Mouse (Mus musculus) ES-E14 (cell line): ENCODE data around the gene Lin37.

Experiments used
- HCFC1 ChIP-seq: IDR thresholded peaks from 2 replicates; pipeline ENCODE4 v1.6.1; 2012; ENCODE audit warnings: low read length, inconsistent platforms, borderline replicate concordance; ENCODE audit not compliant: insufficient read depth
- ZC3H11A ChIP-seq: IDR thresholded peaks from 2 replicates; pipeline ENCODE4 v1.6.1; 2012; ENCODE audit warnings: low read depth, mild to moderate bottlenecking, inconsistent platforms, low read length, borderline replicate concordance
- ZNF384 ChIP-seq: IDR thresholded peaks from 2 replicates; pipeline ENCODE4 v1.6.1; 2012; ENCODE audit warnings: low read depth, low read length, inconsistent platforms

- no peak for TF ChIP-seq ZNF384
- no peak for TF ChIP-seq ZC3H11A
- no peak for TF ChIP-seq HCFC1
Measured at GRCm38 (mm10) chr7:30566033-30566432, 6.4 kb upstream of the Lin37 start.
